Mouse (Mus musculus) urinary bladder, postnatal 25 days (tissue): Measurements from ENCODE around the gene AI182371.

Experiments
- DNase-seq: peaks from one replicate; pipeline ENCODE4 v3.0.0; 2022; ENCODE audit warnings: low spot score

Gene AI182371

DNA sequence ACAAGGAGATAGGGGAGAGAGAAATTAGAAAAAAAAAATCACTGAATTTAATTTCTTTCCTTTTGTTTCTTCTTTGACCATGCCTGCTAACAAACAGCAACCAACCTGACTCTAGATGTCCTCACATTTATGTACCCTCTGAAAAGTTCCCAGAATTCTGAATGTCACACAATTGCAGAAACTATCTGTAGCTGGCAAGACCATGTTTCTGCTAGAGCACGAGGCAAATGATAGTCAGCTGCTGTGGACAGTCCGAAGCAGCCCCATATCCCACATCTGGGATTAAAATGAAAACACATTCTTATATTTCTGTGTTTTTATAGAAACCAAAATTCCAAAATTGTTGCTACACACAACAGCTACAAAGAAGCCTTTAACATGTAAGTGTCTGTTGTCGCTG is at the start of gene AI182371:
Gene AI182371 (minus strand): TSS at position 101 of the 400 bp plus-strand sequence.
- no peak for DNase-seq

DNA sequence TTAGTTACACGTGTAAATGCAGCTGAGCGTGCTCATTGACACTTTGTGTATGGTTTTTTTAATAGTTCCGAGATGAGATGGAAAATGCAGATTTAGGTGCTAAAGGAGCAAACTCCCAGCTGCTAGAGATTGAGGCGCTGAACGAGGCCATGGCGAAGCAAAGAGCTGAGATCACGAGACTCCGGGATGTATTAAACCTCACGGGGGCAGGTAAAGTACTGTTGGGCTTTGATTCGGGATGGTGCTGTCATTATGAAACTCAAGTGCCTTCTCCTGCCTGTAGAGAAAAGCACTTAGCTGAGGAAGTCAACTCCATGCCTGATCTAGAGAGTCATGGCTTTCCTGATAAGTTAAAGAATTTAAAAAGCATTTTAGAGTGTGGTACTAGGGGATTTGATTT is 47.5 kb upstream of the AI182371 start:
- no peak for DNase-seq

DNA sequence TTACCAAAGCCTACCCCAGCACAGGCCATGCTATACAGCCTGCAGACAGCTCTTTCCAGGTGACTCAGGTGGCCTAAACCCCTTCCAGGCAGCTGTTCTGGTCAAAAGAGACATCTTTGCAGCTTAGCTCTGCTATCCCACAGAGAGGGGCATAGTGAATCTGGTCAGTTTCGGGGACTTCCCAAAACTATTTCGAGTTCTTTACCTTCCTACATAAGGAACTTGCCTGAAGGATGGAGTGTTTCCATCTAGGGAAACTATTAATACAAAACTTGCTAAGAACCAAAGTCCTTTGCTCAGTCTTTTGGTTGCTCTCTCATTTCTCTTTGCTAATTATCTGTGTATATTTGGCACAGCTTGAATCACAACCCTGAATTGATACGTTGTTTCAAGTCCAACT is 40.3 kb upstream of the AI182371 start:
- DNase-seq = no peak

DNA sequence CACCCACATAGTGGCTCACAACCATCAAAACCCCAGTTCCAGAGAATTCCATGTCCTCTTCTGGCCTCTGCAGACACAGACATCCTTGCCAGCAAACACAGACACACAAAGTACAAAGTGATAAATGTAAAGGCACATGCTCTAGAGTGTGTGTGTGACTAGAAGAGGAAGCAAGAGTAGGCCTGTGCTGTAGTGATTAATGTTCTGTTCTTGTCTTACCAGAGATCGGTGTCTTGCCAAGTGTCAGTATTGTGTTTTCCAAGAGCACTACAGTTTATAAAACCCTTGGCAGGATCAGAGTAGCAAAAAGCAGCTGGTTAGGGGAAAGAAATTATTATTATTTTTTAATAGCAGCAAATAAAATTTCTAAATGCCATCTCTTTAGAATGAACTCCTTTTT is 37.2 kb upstream of the AI182371 start:
- no peak for DNase-seq

DNA sequence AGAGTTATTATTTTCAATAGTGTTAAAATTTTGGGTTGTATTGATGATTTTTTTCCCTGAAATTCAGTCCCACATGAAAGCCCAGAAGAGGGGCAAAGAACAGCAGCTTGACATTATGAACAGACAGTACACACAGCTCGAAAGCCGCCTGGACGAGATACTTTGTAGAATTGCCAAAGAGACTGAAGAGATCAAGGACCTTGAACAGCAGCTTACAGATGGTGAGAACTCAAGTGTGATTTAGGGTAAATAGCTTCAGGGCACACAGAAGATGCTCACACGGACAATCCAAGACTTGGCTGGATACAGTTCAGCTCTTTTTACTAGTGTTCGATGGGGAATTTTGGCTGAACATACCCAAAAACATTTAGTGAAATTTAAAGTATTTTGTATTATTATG is 32.5 kb upstream of the AI182371 start:
- DNase-seq = no peak

DNA sequence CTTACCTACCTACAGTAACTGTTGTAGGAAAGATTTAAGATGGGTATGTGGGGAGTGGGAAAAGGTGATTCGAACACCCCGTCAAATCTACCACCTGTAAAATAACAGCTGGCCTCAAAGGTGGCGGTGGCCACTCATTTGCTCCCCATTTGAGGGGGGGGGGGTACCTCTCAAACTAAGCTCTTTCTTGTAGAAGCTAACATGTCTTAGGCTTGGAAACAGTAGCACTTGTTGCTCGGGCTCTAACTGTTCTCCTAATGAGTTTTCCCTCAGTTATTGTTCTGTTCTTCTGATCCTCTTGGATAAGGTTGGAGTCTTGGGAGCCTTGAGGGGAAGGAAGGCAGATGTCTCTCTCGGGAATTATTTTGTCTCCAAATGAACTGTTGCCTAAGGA is 31.3 kb upstream of the AI182371 start:
- no peak for DNase-seq

DNA sequence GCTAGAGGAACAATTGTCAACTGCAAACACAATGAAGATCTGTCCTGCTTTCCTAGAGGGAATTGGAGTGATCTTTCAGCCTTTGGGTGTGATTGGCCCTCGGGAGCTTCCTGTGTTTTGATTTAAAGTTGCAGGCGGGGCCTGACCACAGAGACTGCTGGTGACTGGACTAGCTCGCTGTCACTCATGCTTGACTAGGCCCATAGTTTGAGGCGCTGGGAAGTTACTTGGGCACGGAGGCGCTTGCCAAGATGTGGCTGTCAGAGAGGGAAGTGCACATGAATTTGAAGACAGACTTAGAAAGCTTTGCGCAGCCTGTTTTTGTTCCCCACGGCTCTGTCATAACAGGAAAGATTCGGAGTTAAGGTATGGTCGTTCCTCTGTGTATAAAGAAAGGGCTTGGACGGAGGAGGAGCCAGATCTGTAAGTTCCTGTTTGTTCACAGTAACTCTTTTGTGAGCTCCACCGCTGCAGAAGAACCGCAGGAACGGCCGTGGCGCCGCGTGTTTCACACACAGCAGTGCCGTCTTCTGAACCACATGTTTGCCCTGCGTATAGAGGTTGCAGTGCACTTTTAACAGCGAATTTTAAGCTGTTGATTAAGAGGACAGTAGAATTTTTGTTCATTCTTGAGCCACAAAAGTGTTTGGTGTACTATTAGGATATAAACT is 30.8 kb upstream of the AI182371 start:
- peak; percentile 90 for DNase-seq

DNA sequence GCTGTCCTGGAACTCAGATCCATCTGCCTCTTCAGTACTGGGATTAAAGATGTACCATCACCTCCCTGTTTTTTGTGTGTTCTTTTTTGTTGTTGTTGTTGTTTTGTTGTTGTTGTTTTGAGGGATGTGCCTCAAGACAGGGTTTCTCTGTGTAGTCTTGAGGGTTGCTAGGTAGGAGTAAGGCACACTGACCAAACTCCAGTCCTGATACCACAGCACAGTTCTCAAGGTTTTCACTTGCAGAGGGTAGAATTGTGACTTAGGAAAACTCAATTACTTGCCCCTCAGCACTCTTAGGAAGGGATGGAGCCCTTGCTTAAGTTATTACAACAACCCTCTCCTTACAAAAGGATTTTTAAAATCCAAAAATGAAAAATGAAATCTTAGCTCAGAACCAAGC is 30.1 kb upstream of the AI182371 start:
- no peak for DNase-seq

DNA sequence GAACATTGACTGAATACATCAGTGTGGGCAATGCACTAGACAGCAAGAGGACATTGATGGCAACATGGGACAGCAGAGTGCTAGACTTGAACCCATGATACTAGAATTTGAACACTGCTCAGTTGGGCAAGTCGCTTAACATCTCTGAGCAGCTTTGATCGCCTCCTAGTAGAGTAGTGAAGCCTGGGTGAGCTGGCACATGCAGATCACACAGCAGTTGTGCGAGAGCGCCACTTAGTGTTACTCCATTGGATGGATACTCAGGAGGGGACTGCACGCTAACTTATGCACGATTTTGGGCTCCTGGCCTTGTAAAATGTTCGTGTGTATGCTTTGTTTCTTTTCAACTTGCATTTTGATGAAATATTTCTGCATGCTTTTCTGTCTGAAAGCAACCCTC is 23.4 kb upstream of the AI182371 start:
- no peak for DNase-seq

DNA sequence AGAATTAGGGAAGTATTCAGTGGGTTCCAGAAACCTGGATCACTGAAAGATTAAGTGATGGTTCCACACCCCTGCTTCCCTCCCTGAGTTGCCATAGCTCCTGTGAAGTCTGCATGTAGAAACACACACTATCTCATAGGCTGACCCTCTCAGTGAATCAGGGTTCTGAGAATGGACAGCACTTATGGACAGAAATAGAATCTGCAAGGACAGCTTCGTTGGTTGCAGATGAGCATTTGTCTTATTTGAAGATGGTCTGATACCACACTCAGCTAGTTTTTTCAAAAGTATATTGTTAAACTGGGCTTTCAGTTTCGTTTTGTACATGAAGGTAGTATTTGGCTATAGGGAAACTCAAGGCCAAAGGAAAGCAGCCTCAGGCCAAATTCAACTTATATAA is 9.2 kb upstream of the AI182371 start:
- DNase-seq = no peak

DNA sequence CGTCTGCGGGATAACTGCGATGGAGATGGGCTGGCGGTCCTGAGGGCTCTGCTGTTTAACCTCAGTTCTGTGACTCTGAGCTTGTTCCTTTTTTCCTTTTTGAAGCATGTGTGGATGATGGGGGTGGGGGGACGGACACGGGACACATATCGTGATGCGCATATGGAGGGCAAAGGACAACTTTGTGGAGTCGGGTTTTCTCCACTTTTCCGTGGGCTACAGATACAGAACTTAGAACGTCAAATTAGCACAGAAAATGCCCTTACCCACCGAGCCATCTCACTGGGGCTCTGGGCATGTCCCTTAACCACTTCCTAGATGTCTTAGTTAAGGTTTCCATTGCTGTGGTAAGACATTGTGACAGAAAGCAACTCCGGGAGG is 8.6 kb upstream of the AI182371 start:
- no peak for DNase-seq

DNA sequence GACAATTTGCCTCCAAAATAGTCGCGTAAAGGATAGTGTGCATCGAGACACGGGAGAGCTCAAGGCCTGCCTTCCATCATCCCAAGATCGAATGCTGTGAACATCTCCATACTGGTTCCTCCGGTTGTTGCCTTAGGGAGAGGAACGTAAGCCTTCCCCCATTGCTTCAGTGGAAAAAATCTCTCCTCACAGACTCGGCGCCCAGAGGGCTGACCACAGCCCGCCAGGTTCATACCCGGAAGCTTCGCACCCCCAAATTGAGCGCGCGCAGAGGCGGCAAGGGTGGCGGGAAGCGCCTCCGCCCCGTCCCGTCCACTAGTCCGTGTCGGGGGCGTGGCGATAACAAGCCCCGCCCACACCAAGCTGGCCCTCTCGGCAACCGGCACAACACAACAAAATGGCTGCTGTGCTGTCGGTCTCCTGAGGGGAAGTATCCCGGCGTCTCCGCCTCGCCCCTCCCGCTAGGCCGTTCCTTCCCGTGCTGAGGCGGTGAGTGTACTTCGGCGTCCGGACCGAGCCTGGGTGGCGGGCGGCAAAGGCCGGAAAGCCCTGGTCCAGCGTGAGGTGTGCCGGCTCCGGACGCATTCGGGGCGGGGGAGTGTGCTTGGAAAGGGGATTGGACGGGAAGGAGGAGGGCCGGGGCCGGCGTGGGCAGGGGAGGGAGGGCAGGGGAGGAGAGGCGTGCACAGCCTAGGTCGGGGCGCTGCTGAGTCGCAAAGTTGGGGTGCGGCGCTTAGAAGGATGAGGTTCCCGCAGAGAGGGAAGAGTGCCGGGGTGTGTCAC is 8.0 kb upstream of the AI182371 start, which contains the start of gene Cntrl:
Gene Cntrl (plus strand): TSS at position 352 of the 783 bp plus-strand sequence.
- peak; percentile 94 for DNase-seq

DNA sequence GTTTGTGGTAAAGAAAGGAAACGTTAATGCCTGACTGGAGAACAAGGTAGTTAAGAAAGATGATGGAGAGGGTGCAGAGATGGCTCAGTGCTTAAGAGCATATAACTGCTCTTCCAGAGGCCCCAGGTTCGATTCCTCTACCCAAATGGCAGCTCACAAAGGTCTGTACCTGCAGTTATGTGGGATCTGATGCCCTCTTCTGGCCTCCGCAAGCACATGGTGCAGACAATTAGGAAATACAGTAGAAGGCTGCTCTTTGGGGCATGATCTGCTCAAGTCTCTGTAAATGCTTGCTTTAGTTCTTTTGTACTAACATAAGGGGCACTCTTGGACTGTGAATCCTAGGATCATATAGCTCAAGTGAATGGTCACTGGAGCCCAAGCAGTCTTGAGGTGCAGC is 7.4 kb upstream of the AI182371 start:
- DNase-seq = peak; percentile 8

DNA sequence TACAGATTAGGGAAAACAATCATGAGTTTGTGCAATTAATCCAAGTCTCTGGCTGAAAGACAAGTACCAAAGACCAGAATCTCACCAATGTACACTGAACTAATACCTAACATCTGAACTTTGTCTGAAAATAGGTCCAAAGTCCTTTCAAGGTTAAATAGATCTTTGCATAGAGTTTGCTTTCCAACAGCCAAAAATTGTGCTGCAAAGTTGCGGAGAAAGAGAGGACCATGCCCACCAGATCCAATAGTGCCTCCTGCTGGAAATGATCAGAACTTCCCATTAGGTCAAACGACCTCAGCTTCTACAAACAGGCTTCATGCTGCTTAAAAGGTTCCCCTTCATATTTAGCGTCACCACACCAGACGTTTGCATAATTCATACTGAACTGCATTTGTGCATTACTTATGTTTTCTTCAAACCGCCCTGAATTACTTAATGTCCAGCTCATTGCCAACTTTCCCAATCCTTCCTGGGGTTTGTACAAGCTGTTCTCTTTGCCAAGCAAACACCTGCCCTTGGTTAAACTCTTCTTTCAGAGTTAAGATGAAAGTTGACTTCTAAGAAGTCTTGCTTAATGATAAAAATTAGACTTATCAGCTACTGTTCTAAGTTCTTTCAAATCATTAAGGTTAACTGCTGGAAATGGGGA is 6.8 kb upstream of the AI182371 start:
- no peak for DNase-seq

DNA sequence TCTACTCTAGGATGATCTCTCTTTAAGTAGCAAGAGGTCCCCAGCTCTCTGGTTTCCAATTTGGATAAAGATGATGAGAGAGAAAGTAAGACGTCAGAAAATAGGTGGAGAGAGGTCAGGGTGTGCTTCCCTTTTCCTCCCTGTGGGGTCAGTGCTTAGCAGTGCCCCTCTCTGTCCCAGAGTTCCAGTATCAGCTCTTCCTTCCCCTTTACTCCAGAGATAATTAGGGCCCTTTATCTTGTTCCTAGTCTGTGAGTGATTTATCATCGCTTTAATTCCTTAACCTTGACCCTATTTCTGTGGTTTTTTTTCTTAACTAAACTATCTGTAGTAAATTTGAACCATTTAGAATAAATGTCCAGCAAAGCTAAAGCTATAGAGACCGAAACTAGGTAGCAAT is 3.5 kb upstream of the AI182371 start:
- DNase-seq = no peak

DNA sequence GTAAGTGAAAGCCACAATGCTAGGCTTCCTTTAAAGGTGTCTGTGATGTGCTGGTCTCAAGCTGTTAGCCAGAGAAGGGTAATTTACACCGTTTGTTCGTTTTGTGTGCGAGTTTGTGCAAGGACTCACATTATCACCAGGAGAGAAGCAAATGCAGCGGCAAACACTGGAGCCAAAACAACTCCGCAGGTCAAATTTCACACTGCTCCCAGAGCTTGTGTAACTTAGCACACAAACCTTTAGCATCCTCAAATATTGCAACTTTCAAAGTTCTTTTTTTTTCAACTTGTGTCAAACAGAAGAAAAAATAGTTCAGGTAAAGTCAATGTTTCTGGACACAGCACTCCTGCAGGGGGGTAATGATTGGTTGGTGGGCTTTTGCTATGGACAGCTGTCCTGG is 2.2 kb upstream of the AI182371 start:
- no peak for DNase-seq

DNA sequence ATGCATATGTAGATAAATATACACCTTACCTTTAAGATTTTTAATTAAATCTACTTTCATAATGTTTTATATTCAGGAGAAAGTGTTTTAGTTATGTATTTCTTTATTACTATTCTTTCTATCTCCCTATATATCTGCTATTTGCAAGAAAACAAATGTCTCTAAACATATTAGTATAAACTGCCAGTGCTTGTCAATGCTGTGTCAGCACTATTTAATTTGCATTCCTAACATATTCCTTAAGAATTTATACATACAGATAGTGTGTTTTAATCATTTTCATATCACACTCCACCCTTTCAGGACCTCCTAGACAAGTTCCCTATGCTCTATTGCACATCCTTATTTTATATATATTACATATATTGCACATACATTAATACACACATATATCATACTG is 1.4 kb upstream of the AI182371 start:
- no peak for DNase-seq

DNA sequence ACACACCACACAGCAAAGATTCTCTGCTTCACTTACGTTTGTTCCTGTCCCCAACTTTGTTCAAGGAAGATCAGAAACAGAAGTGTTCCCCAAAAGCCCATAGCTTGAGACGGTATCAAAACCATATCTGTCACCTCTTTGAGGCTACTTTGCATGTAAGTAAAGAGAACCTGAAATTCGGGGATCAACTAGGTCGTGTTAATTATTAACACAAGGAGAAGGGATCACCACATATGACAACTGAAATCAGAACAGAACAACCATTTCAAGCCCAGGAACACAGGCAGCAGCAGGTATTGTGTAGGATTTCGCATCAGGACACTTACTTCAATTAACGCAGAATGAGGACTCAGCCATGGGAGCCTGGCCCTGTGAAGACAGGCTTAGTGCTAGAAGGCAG is 814 bp downstream of the AI182371 start:
- no peak for DNase-seq

DNA sequence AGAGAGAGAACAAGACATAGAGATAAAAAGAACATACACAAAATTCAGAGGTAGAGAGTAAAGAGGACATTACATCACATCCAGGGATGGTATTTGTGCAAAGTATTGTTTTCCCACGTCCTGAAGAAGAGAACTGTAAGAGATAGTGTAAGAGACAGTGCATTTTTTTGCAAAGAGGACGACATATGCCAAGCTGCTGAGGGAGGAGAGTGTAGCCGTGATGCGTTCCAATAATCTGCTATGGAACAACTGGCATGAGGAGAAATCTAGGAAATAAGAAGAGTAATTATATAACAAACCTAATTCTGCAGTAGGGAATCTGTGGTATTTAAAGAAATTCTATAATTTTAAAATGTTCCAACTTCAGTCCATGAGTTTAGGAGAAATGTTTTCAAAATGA is 13.9 kb downstream of the AI182371 start:
- DNase-seq = no peak

DNA sequence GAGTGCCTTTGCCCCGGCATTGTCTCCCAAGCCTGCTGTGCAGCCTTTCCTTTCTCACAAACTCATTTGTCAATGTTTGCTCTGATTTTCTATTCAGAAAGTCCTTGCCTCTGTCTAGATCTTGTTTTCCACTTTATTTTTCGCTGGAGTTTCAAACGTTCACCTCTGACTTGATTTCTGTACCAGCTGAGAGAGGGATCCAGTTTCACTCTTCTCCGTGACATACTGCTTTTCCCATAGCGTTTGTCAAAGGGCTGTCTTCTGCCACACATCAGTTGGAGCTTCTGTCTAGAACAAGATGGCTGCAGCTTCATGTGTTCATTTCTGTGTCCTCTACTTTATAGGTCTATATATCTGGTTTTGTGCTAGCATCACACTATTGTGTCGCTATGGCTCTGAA is 22.2 kb downstream of the AI182371 start:
- DNase-seq = no peak

DNA sequence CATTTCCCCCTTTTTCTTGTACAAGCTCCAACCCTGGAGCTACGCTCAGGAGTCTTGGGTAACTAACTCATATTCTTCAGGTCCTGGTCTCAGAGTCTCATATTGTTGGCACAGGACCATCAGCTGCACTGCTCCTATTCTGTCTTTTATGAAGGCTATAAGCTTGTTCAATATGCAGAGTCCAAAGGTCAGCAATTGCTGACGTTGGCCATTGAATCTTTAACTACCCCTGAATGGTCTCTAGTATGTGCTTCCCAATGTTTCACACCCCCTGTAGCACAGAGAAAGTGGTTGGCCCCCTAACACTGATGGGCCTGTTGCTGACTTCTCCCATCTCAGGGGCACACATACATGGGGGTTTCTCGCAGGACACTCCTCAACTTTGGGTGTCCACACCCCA is 27.0 kb downstream of the AI182371 start:
- no peak for DNase-seq

DNA sequence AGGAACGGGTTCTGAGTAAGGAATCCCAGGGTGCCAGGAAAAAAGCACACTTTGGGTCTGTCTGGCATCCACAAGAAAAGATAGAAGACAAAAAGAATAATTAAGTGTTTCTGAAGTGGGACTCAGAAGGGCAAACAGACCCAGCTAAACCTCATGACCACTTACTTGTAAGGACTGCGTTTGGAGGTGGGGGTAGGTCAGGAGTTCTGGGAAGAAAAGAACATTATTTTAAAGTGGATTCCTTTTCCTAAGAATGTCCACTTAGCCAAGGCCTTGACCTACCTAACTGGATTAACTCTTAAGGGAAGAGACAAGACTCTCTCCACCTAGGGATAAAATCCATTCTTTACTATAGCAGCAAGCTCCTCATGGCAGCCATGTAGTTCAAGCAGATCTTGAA is 28.8 kb downstream of the AI182371 start:
- no peak for DNase-seq

DNA sequence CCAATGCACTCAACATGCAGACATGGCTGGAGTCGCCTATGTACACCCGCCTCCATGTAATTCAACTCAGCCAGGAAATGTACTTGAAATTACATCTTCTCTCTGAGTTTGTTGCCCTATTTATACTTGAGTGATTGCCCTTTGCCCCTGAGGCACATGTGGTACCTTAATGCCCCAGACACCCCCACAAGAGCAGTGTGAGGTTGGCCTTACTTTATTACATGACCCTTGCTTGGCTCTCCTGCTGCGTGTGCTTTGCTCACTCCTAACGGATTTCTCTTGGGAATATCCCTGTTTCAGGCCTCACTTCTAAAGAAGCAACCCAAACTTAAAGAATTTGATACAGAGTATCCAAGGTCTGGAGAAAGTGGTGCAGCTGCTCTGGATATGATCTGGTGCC is 31.1 kb downstream of the AI182371 start:
- no peak for DNase-seq
